Mouse (Mus musculus) embryonic facial prominence, embryonic 11.5 days (tissue): ENCODE data around the gene Zmym1. TPM values are rescaled to one million over a fixed set of nuclear protein-coding genes. Genes with fewer than 3 reads are reported as not detected.
"Not testable (repeated sequence)": the region's sequence is repeated elsewhere in the genome, so short reads cannot be mapped to it uniquely, and the experiment has no call there.

Experiments used
- ATAC-seq: fragments of 200-750 bp; cut with Nextera tagmentation; replicated peaks from 2 replicates; pipeline ENCODE4 v1.8.0; 2017; ENCODE audit warnings: low read depth; ENCODE audit not compliant: insufficient number of reproducible peaks, low FRiP score, low TSS enrichment
- DNase-seq: peaks from one replicate; pipeline ENCODE4 v3.0.0-alpha.2; 2015; ENCODE audit warnings: low spot score
- H3K27ac ChIP-seq: fragments of 300-500 bp; sonication (generic); replicated peaks from 2 replicates; pipeline ENCODE4 v1.5.1; 2014; ENCODE audit warnings: mild to moderate bottlenecking, low read depth, low read length, control low read depth
- H3K27me3 ChIP-seq: fragments of 300-500 bp; sonication (generic); 2 replicates; pipeline ENCODE4 v1.6.1; 2014; ENCODE audit warnings: mild to moderate bottlenecking, low read length, moderate library complexity, mixed read lengths; ENCODE audit not compliant: control insufficient read depth, insufficient read depth
- H3K36me3 ChIP-seq: fragments of 300-500 bp; sonication (generic); replicated peaks from 2 replicates; pipeline ENCODE4 v1.6.1; 2014; ENCODE audit warnings: low read depth, mild to moderate bottlenecking, low read length, moderate library complexity, mixed read lengths; ENCODE audit not compliant: control insufficient read depth, insufficient read depth
- H3K4me1 ChIP-seq: fragments of 300-500 bp; sonication (generic); 2 replicates; pipeline ENCODE4 v1.6.1; 2014; ENCODE audit warnings: low read length, mixed read lengths; ENCODE audit not compliant: control insufficient read depth, insufficient read depth
- H3K4me2 ChIP-seq: fragments of 300-500 bp; sonication (generic); 2 replicates; pipeline ENCODE4 v1.6.1; 2014; ENCODE audit warnings: low read depth, mild to moderate bottlenecking, control low read depth, low read length, moderate library complexity
- H3K4me3 ChIP-seq: fragments of 300-500 bp; sonication (generic); 2 replicates; pipeline ENCODE4 v1.5.1; 2014; ENCODE audit warnings: low read depth, low read length, control low read depth
- H3K9ac ChIP-seq: fragments of 300-500 bp; sonication (generic); replicated peaks from 2 replicates; pipeline ENCODE4 v1.6.1; 2014; ENCODE audit warnings: mild to moderate bottlenecking, control low read depth, low read length
- H3K9me3 ChIP-seq: fragments of 300-500 bp; sonication (generic); replicated peaks from 2 replicates; pipeline ENCODE4 v1.6.1; 2016; ENCODE audit warnings: mild to moderate bottlenecking, low read length, inconsistent platforms, mixed read lengths; ENCODE audit not compliant: control insufficient read depth
- WGBS: fragments of 180-500 bp; shearing (Covaris S2); extraction: QIAGEN DNeasy Blood & Tissue Kit; methylation state at CpG from one replicate; pipeline ENCODE4 v1.1.7; 2014; 5-methylcytosine and 5-hydroxymethylcytosine counted together
- polyA plus RNA-seq: library from polyadenylated mRNA; unstranded; fragments of >200 nt; fragmentation: Nextera tagmentation; extraction: Ambion mirVana; gene quantifications from 2 replicates; pipeline ENCODE4 v1.2.1, GENCODE M21; 2014

The Zmym1 gene
- polyA plus RNA-seq, 1 experiment from 2014 or later = 37.1 TPM

DNA sequence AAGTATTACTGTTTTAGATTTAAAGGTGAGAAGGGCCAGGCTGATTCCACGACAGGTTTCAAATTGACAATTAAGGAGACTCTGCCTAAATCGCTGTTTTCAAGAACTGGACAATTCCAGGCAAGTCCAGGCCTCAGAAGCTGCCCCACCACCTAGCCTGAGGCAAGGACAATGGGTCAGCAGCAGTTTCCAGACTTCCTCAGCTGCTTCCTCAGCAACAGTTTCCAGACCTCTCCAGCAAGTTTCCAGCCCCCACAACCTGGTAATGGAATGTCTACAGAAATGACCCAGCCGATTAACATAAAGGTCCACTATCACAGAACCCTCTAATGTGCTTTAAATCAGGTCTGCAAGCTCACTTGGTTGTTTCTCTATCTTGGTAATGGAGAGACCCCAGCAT, 56.6 kb downstream of the Zmym1 start:
- Histone ChIP-seq H3K4me3 (no peak overlapping the region), H3K4me1 (no peaks in the 10 kb centered on the region), H3K4me2 (no peak overlapping the region), H3K9ac (no peak overlapping the region), H3K27ac (no peak overlapping the region), H3K9me3 (no peaks in the 10 kb centered on the region), H3K27me3 (no peaks in the 10 kb centered on the region), H3K36me3 (no peaks in the 10 kb centered on the region)
- WGBS = 65% methylated on average over 3 of the region's 3 CpGs
- DNase-seq (no peak), ATAC-seq (no peak)

DNA sequence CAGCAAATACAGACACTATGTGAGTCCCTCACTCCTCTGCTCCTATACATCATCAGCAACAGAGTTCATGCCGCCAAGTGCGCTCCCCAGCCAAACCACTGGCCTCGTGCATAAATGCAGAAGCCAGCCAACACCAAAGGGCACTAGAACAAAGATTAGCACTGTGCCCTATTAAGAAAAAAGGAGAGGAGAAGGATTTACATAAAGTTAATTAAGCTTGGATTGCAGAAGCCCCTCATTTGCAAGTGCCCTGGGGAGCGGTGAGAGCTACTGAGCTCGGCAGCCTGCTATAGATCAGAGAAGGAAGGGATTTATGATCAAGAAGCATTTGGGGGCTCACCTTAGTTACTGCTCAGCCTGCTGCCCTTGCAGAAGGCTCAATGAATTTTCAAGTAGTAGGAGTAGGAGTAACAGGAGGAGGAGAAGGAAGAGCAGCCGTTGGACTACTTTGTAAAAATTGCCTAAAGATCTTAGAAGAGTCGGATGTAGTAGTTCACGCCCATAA, 60.3 kb downstream of the Zmym1 start:
- Histone ChIP-seq H3K4me2 (no peak overlapping the region), H3K36me3 (no peaks in the 10 kb centered on the region), H3K4me1 (no peaks in the 10 kb centered on the region), H3K9ac (no peak overlapping the region), H3K4me3 (no peak overlapping the region), H3K27ac (no peak overlapping the region), H3K9me3 (no peaks in the 10 kb centered on the region), H3K27me3 (no peaks in the 10 kb centered on the region)
- 43% methylated on average over 8 of the region's 8 CpGs for WGBS
- DNase-seq (no peak), ATAC-seq (no peak)

DNA sequence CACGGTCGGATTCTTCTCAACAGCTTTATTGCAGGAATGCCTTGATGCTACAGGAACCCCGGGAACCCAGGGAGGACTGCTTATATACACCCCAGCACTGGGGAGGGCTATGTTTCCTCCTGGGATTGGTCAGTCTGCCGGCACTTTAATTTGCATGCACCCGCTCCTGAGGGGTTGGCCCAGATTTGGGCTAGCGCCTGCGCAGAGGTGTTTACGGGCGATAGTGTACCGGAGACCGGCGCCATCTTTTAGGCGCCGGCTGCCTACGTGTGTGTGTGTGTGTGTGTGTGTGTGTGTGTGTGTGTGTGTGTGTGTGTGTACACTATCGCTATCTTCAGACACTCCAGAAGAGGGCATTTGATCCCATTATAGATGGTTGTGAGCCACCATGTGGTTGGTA, 61.6 kb downstream of the Zmym1 start:
- WGBS = 98% methylated on average over 16 of the region's 16 CpGs
- not testable (repeated sequence) for H3K9me3 ChIP-seq, H3K9ac ChIP-seq, H3K27ac ChIP-seq, ATAC-seq, H3K4me1 ChIP-seq, H3K36me3 ChIP-seq, H3K4me2 ChIP-seq, H3K27me3 ChIP-seq, H3K4me3 ChIP-seq, DNase-seq

Other genes with a start within 250 kb of the Zmym1 start
- 26.5 and 29.6 TPM in 2 replicates for gene Zmym4, start 93.0 kb downstream of the Zmym1 start, polyA plus RNA-seq
- 158 and 194 TPM in 2 replicates for gene Sfpq, start 39.8 kb downstream of the Zmym1 start, polyA plus RNA-seq
- 27.0 and 27.7 TPM in 2 replicates for gene Zmym6, start 16.2 kb upstream of the Zmym1 start, polyA plus RNA-seq
- gene Tmem35b, start 62.5 kb upstream of the Zmym1 start, polyA plus RNA-seq = 13.3 and 15.8 TPM in 2 replicates
- 1.4 and 1.8 TPM in 2 replicates for gene Dlgap3, start 108.1 kb upstream of the Zmym1 start, polyA plus RNA-seq
- gene Smim12, start 182.6 kb upstream of the Zmym1 start, polyA plus RNA-seq = 49.5 and 56.0 TPM in 2 replicates